Mouse (Mus musculus) thymus, postnatal 4 days (tissue): ENCODE data around the gene Fndc3b.
"Not testable (repeated sequence)": the region's sequence is repeated elsewhere in the genome, so short reads cannot be mapped to it uniquely, and the experiment has no call there.

ENCODE experiments used
- DNase-seq: peaks from one replicate; pipeline ENCODE4 v3.0.0; 2021

The Fndc3b gene

DNA sequence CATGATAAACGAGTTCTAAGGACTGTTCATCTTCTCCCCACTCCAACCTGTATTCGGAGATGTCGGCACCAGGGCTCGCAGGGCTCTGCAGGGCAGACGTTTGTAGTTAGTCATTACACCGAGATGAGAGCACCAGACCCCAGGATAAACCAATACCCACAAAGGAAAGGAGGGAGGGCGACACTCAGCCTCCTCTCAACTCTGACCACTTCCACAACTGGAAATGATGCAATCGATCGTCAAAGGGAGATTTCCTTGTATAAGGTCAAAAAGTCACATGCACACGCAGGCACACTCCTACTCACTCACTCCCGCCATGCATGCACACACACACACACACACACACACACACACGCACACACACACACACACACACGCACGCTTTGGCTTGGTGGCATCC, 254.6 kb downstream of the Fndc3b start:
- DNase-seq = no peak

DNA sequence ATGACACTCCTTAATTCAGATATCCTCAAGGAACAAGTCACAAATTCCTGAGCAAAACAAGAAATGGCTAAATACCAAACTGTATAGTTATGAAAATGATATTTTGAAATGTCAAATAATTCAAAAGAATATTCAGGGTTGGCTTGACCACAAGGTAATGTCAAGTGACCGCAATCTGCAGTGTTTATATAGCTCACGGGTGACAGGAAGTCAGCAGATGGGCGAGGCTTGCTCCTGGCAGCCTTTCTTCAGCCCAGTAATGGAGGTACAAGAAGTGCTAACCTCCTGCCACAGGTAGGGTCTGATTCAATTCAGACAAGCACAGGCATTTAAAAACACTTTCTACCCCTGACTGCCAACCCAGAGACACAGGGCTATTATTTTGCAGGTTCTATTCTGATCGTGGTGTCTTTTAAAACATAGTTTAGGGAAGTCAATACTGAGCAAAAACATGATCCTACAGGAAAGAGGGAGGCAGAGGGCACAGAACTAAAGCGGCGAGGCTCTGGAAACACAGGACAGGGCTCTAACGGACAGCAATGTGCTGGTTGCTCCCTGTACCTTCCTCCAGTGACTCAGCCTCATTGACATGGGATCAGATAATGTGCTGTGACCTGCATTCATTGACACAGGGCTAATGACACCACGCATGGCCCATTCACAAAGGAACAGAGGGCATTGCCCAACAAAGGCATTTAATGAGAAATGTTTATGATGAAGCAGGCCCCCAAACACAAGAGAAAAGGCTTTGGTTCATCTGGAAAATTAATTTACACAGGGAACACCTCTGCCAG, 256.5 kb downstream of the Fndc3b start:
- DNase-seq = no peak

DNA sequence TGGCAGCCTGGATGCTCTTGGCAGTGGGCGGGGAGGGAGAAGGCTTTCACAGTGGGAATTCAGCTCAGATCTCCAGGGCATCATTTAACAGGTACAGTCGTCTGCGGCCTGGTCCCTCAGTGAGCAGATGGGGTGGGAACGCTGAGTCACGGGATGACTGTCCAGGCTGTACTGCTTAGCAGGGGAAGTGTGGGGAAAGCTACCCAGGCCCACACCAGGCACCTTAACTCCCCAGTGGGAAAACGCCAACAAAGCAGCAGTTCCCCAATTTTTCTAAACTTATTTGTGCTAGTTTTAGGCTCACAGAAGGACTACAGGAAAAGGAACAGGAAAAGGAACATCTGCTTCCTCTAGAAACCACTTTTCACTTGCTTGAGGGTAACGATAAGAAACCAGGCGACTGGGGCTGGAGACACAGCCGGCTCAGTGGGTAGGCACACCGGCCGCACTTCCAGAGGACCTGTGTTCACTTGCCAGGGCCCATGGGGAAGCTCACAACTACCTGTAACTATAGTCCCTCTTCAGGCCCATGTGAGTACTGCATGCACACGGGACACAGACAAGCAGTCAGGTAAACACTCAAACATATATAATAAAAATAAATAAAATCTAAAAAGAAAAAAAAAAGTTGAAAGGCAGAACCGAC, 257.5 kb downstream of the Fndc3b start:
- DNase-seq = peak; percentile 52

DNA sequence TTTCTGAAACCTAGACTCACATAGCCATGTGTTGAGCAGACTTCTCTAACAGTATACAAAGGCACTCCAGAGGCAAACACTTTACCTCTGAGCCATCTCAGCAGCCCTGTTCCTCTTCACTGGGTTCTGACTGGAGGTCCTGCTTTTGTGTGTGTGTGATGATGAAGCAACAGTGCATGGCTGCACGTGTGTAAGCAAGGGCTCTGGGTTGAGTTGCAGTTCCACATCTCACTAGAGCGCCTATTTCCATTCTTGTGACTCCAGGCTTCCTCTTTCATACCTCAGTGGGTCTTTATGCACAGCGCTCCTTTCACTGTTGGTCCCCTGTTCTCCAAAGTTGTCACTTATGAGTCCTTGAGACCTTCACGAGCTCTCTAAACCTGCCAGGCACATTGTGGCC, 261.7 kb downstream of the Fndc3b start:
- DNase-seq = no peak

DNA sequence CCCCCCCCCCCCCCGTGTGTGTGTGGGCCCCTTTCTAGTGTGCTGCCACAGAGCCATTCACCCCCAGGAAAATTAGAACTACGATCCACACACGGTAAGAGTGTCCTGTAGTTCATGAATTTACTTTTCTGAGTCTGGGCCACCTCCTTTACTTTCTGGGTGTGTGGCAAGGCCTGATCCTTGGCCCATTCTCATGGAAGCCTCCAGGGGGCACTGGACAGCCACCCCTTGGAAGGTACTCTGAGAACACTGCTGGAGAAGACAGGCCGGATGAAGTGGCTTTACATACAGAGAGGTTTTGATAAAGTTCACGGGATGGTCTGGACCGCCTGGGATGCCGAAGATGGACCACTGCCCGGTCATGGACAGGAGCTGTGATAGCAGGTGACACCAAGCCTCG, 262.7 kb downstream of the Fndc3b start:
- DNase-seq = no peak

DNA sequence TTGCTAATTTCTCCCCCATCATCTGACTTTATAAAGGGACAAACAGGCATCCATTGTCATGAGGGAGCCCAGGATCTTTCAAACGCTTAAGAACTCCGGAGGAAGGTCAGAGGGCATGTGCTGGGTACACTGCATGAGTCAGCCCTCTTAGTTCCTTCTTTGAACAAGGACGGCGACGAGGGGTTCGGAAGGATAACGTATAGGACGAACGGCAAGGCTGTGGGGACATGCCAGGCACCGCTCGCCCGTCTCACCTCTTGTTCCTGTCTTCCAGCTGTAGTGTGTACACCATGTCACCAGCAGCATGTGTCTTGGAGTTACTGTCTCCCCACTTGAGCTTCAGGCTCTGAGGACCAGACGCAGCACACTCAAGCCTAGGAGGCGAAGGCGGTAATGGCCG, 271.4 kb downstream of the Fndc3b start:
- DNase-seq = no peak

DNA sequence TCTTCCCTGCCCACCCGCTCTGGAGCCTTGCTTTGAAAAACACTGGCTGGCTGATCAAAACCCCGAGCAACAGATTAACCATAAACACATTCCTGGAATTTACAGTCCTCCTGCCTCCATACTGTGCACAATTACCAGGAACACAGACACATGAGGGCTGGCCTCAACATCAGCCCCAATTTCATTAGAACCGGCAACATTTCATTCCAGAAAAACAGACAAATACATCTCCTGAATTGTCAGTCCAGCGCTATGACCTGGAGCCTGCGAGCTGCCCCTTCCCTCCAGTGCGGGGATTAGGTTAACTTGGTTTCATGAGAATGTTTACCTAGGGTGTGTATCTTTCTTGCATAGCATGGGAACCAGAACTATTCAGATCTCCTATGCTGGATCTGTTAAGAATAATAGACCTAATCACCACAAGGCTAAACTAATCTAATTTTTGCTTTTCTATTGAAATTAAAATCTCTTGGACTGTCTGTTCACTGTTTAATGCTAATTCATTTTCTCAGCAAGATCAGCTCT, 275.9 kb downstream of the Fndc3b start:
- DNase-seq = no peak

DNA sequence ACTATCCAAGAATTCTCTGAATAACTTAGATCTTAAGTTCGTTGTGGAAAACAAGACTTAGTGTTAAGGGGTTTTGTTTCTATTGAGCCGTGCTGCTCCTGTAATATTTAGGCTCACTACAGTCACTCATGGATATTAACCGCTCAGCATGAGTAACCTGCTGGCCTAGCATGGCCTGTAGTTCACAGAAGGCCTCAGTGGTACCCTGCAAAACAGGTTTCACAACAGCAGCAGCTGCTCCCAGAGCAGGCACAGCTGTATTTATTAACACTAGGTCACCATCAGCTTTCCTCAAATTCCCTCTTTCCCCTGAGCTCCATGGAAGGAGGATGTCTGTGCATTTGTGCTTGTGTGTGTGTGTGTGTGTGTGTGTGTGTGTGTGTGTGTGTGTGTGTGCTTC, 278.1 kb downstream of the Fndc3b start:
- no peak for DNase-seq

DNA sequence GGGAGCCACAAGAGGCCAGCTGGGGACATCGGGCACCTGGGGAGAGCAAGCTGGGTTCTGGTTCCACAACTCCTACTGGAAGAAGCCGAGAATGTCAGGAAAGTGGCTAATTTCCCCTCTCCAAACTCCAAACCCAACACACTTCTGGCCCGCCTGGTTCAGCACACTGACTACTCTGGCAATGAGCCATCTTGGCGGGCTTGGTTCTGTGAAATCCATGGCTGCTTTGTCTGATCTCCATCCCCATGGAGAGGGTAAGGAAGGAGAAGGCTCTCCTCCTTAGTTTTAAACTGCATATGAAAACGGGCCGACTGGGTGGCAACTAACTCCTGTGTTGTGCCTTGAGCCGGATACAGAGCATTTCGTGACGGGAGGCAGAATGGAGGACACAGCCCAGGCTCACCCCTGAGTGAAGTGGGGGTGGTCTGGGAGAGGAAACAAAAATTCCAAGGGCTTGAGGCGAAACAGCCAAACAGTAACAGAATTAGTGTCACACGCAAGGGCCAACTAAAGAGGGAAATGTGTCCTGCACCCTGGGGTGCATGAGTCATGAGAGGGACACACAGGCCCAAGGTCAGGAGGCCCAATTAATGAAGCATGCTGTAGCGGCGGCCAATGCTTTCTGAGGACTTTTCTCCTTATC, 280.4 kb downstream of the Fndc3b start:
- no peak for DNase-seq

DNA sequence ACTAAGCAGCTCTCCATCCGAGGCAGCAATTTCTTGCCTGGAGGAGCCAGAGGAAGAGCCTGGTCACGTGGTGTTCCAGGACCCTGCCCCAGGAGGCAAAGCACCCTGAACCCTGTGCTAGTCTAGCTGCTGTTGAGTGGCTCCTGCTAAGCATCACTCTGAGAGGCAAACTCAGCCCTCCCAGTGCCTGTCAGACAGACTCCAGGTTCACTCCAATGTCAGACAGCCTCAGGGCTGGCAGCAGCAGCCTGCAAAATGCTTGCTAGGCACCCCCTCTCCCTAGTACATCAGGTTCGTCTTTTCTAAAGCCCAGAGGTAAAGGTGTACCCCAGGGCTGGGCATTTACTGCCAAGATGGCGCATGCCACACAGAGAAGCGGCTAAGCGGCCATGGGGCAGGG, 283.7 kb downstream of the Fndc3b start:
- no peak for DNase-seq

DNA sequence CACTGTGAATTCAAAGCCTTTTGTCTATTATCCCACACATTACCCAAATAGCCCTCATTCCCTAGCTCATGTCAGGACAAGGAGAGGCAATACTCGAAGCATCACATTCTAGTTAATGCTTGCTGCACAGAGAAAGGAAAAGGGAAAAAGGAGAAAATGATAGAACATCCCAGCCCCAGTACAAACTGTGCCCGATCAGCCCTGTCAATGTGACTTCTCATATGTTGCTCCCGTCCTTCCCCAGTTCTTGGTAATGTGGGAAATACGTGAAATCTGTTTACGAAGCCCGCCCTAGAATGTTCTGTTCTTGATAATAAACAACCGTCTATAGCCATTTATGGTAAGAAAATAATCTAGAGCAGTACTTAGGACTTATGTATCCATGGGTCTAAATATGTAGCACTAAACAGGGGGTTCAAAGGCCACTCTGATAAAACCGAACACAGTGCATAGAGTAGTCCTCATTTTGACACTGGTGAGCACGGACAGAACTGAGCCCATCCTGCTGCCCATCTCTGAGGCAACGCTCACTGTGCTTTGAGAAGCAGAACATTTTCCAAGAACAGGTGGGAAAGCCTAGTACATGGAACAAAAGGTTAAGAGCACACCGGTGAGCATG, 286.9 kb downstream of the Fndc3b start:
- DNase-seq = no peak

DNA sequence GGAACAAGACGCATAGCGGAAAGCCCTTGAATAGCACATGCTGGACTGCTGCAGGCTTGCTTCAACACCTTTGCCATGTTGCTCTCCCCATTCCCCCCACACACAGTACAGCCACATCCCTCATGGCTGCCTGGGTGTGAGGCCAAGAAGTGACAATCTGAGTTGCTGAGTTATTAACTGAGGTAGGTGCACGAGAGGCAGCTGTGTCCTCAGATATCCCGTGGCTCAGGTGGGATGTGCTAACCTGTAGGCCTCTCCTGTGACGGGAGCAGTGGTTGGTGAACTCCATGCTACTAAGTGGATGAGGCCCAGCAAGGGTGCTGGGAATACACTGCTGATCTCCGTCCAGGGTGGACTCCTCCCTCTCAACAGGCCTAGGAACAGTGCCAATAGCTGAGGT, 288.6 kb downstream of the Fndc3b start:
- no peak for DNase-seq

DNA sequence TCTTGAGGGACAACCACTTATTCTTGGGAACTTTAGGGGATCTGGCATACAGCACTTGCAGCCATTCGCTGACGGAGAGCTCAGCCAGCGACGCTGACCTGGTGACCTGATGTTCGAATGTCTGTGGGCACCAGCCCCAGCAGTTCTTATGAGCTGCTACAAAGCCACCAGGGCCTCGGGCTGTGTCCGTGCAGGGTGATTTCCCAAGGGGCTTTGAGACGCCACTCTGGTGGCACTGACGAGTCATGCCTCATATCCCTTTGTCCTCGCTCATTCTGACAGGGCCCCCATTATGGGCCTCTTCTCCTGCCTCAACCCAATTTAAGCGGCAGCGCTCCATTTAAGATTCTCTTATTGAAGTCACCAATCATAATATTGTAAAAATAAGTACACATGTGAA, 289.1 kb downstream of the Fndc3b start:
- no peak for DNase-seq

DNA sequence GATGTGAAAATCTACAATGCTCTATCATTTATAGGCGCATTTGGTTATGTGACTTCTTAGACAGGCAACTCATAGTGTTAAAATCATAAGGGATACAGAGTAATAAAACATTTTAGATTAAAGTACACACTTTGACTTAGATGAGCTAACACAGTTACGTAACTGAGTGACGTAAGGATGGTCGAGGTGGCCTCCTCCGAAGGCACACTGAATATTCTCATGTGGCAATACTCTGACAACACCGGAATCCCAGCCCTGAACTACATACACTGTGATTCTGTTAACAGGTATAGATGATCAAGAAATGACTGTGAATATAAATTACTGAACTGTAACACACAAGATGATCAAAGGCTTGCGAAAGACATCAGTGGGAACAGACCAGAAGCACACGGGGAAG, 292.5 kb downstream of the Fndc3b start:
- DNase-seq = no peak

DNA sequence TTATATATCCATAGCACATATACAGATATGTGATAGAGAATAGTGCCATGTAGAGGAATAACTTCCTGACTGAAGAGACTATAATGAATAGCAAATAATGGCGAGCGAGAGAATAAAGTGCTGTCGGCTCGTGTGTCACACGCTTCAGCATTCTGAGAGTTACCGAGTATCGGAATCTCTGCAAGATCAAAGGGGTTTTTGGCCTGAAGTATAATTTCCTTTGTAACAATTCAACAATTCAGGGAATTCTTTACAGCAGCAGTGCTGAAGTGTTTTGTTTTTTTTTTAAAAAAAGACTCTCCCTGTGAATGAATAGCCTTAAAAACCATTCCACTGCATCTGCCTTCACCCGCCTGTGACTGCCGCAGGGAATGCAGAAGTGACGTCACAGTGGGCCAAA, 294.3 kb downstream of the Fndc3b start:
- no peak for DNase-seq

DNA sequence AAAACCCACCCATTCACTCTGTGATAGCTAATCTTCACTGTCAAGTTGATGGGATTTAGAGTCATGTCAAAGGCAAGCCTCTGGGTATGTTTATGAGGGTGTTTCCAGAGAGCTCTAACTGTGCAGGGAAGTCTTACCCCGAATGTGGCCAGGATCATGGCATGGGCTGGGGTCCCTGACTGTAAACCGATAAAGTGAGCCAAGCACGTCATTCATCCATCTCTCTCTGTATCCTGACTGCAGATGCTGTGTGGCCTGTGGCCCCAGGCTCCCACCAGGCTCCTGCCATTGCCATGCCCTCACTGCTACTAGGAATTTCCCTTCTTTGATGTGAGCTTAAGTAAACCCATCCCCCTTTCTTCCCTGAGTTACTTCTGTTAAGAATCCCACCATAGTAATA, 297.5 kb downstream of the Fndc3b start:
- no peak for DNase-seq

DNA sequence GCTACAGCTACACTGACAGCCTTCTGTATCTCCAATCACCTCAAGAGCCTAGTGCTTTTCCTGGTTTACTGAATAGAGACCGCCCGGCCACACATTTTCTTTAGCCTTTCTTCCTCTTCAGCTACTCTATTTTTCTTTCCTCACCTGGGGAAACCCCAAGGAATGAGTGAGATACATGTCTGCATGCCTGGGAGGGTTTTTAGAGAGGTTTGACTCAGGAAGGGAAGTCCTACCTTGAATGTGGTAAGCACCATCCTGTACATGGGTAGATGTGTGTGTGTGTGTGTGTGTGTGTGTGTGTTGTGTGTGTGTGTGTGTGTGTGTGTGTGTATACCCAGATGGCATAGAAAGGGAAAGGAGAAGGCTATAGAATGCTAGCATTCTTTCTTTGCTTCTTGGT, 299.8 kb downstream of the Fndc3b start:
- DNase-seq = no peak

DNA sequence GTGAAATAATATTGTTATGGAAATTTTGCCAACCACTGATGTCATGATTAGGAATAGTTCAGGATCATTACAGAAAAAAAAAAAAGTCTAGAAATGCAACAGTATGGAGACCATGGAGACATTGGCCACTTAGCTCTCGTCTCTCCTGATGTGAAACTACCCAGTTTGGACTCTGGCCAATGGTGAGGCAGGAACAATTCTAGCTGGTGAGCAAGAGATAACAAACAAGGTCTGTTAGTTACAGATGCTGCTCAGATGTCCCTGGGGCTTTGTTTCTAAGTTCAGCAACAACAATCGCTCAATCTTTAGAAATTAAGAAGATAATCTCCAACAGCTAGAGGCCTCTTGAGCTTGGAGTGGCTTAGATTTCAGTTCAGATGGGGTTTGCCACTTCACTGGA, 302.5 kb downstream of the Fndc3b start:
- no peak for DNase-seq

DNA sequence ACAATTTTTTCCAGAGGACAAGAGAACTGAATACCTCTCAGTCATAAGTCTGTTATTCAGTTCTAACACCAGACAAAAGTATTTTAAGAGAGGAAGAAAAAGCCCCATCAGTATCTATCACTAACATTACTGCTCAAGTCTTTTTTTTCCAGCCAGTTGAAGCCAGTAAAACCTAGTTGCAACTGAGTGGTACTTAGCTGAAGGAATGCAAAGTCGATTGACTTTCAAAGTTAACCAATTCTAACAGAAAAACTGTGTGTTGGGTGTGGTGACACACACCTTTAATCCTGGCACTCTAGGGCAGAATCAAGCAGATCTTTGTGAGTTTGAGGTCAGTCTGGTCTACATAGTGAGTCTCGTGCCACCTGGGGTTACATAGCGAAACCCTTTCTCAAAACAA, 304.7 kb downstream of the Fndc3b start:
- DNase-seq = no peak

DNA sequence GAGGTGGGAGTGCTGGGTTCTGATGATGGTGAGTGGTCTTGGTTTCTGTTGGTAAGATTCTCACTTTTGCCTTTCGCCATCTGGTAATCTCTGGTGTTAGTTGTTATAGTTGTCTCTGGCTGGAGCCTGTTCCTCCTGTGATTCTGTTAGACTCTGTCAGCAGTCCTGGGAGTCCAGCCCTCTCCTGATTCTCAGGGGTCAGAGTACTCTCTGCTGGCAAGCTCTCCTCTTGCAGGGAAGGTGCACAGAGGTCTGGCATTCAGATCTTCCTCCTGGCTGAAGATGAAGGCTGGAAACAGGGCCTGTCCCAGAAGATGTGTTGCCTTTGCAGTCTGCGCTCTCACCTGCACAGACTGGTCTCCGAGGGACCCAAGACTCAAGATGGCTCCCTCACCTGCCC, 310.1 kb downstream of the Fndc3b start:
- DNase-seq = not testable (repeated sequence)

DNA sequence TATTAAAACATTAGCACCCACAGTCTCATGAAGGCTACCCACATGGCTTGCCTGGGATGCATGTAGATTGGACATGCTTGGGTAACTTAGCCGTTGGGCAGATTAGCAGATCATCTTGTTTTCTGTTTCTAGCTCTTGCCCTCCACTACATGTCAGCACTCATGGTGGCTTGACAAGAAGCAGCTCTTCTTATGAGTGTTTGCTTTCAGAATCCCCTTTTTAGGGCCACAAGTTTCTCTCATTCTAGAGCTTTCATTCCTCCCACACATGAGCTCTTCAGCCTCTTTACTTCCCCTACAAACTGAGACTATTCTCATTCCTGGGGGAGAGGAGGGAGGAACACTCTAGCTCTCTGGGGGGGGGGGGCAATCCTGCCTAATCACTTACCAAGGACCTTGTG, 321.2 kb downstream of the Fndc3b start:
- DNase-seq = no peak

DNA sequence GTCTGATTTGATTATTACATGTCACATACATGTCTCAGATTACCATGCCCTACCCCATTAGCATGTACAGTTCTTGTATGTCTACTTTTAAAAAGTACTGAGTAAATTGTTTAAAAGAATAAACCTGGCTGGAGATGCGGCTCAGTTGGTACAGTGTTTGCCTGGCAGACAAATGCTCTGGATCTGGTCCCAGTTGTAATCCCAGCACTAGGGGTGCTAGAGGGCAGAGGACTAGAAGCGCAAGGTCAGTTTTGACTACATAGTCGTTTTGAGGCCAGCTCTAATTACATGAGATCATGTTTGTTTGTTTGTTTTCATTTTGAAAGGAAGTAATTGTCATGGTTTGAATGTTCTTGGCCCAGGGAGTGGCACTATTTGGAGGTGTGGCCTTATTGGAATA, 326.3 kb downstream of the Fndc3b start:
- no peak for DNase-seq

DNA sequence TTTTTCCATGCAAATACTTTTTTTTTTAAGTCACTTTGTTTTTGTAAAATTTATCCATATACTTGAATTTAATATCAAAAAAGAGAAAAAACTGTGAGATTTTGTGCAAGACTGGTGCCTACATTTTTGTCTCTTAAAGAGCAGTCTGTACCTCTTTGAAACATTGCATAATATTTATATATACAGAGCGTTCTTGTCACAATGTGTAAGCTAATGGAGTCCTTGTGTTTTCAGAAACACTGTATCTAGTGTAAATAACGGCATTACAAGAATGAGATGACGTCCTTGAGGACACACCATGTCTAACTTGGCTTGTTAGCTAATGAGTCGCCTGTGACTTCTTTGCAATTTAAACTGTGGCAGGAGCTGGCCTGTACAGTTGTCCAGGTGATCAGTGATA, 333.2 kb downstream of the Fndc3b start:
- no peak for DNase-seq

DNA sequence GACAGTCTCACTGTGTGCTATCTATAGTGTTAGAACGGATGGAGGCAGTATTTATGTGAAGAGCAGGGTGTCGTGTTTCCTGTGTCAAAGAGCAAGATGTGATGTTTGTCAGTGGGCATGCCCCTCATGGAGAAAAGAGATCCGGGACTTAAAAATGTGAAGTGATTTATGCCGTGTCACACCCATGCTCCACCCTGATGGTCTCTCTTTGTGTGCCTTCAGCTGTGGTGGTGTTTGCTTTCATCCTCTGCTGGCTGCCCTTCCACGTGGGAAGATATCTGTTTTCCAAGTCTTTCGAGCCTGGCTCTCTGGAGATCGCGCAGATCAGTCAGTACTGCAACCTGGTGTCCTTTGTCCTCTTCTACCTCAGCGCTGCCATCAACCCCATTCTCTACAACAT, 336.7 kb downstream of the Fndc3b start:
- no peak for DNase-seq
